Mouse (Mus musculus): ENCODE data around the gene Aloxe3.

DNA sequence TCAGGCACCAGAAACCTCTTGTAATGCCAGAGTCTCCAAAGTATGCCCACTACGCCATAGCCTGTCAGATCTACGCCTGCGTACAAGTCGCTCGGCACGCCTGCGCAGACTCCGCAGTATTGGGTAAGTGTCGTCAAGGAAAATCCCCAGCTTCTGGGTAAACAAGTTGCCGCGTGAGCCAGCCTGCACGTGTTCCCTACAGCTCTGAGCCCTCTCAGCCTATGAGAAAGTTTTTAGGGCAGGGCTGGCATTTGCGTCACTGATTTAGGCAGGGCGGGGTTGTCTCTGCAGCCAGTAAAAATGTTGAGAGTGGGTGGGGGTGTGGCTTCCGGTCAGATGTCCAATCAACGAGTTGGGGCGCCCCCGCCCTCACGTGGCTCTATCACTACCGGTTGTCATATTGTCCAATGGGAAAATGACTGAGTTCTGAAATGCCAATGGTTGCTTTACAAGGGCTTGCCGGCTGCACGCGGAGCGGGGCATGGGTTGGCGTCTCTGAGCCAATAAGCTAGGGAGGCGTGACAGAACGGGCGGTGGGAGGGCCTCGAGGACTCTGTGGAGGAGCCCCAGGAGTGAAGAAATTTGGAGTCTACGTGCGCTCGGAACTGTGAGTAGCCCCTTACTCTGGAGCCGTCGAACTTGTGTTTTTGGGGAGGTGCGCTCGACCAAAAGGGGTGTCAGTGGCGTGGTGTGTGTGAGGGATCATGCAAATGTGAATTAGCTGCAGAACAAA, 30.8 kb upstream of the Aloxe3 start, which contains the start of gene Per1:
- TF ChIP-seq ZNF384 (IDR thresholded peaks at IDR 0.05; ENCODE audit: low read depth, low read length) = no peak
- no peak for TF ChIP-seq HCFC1 (IDR thresholded peaks at IDR 0.05; ENCODE audit: borderline replicate concordance, insufficient read depth, low read length)
- TF ChIP-seq ZC3H11A (IDR thresholded peaks at IDR 0.05; ENCODE audit: borderline replicate concordance, low read depth, low read length) = no peak
- peak; percentile 88 for TF ChIP-seq CHD2 (IDR thresholded peaks at IDR 0.05; ENCODE audit: low read depth, low read length)
- no peak for TF ChIP-seq MAFK (IDR thresholded peaks at IDR 0.05; ENCODE audit: insufficient read depth, low read depth, low read length)

Measured in ES-E14 (cell line).